Mouse (Mus musculus): Measurements from ENCODE around the gene Irf9. TPM values are rescaled to one million over a fixed set of nuclear protein-coding genes. Genes with fewer than 3 reads are reported as not detected.
A peak's percentile ranks its signal among the peaks of the same experiment; 100 is the strongest.

The Irf9 gene
- total and polyA plus RNA-seq, 3 experiments = 31.2 to 64.3 (median 39.6) TPM

DNA sequence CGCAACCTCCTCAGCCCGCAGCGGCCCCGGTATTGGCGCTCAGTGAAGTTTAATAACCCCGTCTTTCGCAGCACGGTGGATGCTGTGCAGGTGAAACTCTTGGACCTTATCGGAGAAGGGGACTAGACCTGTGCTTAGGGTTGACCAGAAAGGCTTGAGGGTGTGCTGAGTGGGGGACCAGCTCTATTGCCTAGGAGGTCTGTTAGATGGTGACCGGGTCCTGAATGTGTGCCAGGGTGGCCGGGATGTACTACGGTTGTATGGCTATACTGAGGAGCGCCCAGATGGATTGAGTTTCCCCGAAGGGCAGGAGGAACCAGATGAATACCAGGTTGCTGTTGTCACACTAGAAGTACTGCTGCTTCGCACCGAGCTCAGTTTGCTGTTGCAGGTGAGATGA lies 11.1 kb upstream of the Irf9 start:
- DNase-seq (ENCODE audit: low spot score) = no peak
- peaks cover 68% of the 10 kb centered on the region for H3K36me3 ChIP-seq (replicated peaks)

DNA sequence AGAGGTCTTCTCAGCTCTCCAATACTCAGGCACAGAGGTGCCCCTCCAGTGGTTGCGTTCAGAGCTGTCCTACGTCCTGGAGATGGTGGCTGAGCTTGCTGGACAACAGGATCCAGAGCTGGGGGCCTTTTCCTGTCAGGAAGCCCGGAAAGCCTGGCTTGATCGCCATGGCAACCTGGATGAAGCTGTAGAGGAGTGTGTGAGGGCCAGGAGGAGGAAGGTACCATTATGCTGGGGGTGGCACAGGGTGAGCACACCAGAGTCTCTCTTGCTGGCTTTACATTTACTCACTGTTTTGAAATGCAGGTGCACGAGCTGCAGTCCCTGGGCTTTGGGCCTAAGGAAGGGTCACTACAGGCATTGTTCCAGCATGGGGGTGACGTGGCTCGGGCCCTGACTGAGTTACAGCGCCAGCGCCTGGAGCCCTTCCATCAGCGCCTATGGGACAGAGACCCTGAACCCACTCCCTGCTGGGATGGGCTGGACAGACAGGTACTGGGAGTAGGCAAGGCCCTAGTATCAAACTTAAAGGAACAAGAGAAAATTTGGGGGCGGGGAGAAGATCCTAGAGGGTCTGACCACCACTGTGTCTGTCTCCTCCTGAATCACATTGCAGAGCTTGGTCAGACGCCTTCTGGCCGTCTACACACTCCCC lies 7.2 kb upstream of the Irf9 start:
- DNase-seq (ENCODE audit: low spot score) = no peak
- H3K36me3 ChIP-seq (replicated peaks) = peaks cover 77% of the 10 kb centered on the region

More for the DNA sequence above, 11.1 kb upstream of the Irf9 start:
- H3K9me3 ChIP-seq (replicated peaks) = no peaks in the 10 kb centered on the region
- H3K4me3 ChIP-seq (ENCODE audit: low read depth, low read length) = peak overlapping the region; percentile 96
- TF ChIP-seq GATA1 (IDR thresholded peaks at IDR 0.05; ENCODE audit: borderline replicate concordance, low read length) (no peak), POLR2AphosphoS5 (IDR thresholded peaks at IDR 0.05; ENCODE audit: insufficient replicate concordance, low read depth, low read length) (no peak), GATA2 (IDR thresholded peaks at IDR 0.05; ENCODE audit: borderline replicate concordance, low read depth, low read length) (no peak)
- no peak for ATAC-seq (ENCODE audit: extremely low read depth, insufficient number of reproducible peaks, low FRiP score, poor library complexity, severe bottlenecking)
- H3K4me1 ChIP-seq (ENCODE audit: insufficient read depth, low read depth, low read length) = peaks cover 58% of the 10 kb centered on the region
- H3K27me3 ChIP-seq (ENCODE audit: insufficient read depth, low read length) = no peaks in the 10 kb centered on the region

DNA sequence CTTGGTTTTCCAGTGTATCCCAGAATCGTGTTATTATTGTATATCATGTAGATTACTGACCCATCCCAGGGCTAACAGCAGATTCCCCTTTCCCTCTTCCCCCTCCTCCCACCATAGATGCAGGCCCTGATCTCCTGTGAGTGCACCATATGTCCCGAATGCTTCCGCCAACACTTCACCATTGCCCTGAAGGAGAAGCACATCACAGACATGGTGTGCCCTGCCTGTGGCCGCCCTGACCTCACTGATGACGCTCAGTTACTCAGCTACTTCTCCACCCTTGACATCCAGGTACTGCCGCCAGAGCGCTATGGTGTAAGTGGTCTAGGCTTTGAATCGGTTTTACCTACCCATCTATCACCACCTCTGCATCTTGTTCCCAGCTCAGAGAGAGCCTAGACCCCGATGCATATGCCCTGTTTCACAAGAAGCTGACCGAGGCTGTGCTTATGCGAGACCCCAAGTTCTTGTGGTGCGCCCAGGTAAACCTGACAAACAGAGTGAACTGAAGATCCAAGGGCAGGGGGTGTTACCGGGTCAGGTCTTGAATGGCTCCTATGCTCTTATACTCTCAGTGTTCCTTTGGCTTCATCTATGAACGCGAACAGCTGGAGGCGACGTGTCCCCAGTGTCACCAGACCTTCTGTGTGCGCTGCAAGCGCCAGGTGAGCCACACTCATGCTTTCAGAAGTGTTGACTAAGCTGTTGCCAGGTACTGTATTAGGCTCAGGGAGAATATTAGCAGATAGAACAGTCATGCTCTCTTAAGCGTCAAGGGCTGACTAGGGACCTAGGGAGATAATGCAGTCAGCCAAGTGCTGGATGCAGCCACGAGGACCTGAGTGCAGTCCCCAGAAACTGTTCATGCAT lies 4.6 kb upstream of the Irf9 start:
- ATAC-seq (ENCODE audit: extremely low read depth, insufficient number of reproducible peaks, low FRiP score, poor library complexity, severe bottlenecking) = no peak
- Histone ChIP-seq H3K4me1 (ENCODE audit: insufficient read depth, low read depth, low read length) (peaks cover 44% of the 10 kb centered on the region), H3K36me3 (replicated peaks) (peaks cover 96% of the 10 kb centered on the region)

More for the DNA sequence above, 7.2 kb upstream of the Irf9 start:
- TF ChIP-seq GATA1 (IDR thresholded peaks at IDR 0.05; ENCODE audit: borderline replicate concordance, low read length) = no peak
- no peak for TF ChIP-seq POLR2AphosphoS5 (IDR thresholded peaks at IDR 0.05; ENCODE audit: insufficient replicate concordance, low read depth, low read length)
- TF ChIP-seq TAL1 (conservative IDR thresholded peaks at IDR 0.05; ENCODE audit: low read depth, low read length) = no peak
- TF ChIP-seq GATA2 (IDR thresholded peaks at IDR 0.05; ENCODE audit: borderline replicate concordance, low read depth, low read length) = no peak
- no peak for TF ChIP-seq CTCF (IDR thresholded peaks at IDR 0.05; ENCODE audit: low read depth, low read length)
- H3K4me3 ChIP-seq (ENCODE audit: low read depth, low read length) = no peak overlapping the region
- no peaks in the 10 kb centered on the region for H3K27me3 ChIP-seq (ENCODE audit: insufficient read depth, low read length)
- ATAC-seq (ENCODE audit: extremely low read depth, insufficient number of reproducible peaks, low FRiP score, poor library complexity, severe bottlenecking) = no peak
- H3K9me3 ChIP-seq (replicated peaks) = no peaks in the 10 kb centered on the region
- peaks cover 38% of the 10 kb centered on the region for H3K4me1 ChIP-seq (ENCODE audit: insufficient read depth, low read depth, low read length)

DNA sequence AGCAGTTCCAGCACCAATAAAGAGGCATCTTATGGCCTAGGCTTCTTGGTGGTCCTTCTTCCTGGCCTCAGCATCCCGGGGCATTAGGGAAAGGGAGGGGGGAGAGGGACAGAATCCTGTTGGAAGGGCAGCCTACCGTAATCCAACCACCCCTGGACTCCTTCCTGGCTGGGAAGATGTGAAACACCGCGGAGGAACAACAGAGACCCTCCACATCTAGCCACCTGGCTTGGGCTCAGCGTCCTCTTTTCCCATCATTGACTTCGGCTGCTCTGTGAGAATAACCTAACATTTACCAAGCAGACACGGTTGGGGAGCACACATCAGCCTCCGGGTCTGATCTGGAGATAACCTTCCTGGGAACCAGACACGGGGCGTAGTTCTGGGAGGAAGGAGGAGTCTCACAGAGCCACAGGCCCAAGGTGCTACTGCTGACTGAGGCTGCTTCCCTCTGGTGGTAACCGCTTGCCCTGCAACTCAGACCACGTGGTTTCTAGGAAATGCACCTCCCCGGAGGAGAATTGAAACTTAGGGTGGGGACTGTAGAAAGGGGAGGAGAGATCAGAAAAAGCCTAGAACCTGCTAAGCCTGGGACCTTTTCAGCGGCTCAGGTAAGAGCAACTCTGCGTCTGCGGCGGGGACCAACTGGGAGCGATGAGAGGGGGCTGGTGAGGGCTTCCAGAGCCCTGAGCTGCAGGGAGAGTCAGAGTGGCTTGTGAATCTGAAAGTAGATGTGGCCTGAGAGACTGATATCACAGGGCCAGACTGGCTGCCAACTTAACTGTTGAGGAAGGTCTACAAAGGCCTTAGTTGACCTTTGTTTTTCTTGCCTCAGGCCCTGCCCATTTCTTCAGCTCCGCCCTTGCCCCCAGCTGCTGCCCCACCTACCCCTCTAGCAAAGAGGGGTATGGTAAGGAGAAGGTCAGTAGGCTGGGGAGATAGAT lies 534 bp downstream of the Irf9 start:
- Histone ChIP-seq H3K36me3 (replicated peaks) (peaks cover 87% of the 10 kb centered on the region), H3K4me1 (ENCODE audit: insufficient read depth, low read depth, low read length) (peaks cover 77% of the 10 kb centered on the region), H3K9me3 (replicated peaks) (no peaks in the 10 kb centered on the region), H3K4me3 (ENCODE audit: low read depth, low read length) (peak overlapping the region; percentile 71), H3K27me3 (ENCODE audit: insufficient read depth, low read length) (no peaks in the 10 kb centered on the region)
- peak; percentile 74 for DNase-seq (ENCODE audit: low spot score)
- TF ChIP-seq POLR2AphosphoS5 (IDR thresholded peaks at IDR 0.05; ENCODE audit: insufficient replicate concordance, low read depth, low read length) (no peak), GATA2 (IDR thresholded peaks at IDR 0.05; ENCODE audit: borderline replicate concordance, low read depth, low read length) (peak; percentile 95), CTCF (IDR thresholded peaks at IDR 0.05; ENCODE audit: low read depth, low read length) (peak; percentile 84)
- ATAC-seq (ENCODE audit: extremely low read depth, insufficient number of reproducible peaks, low FRiP score, poor library complexity, severe bottlenecking) = peak; percentile 90

More for the DNA sequence above, 4.6 kb upstream of the Irf9 start:
- no peaks in the 10 kb centered on the region for H3K9me3 ChIP-seq (replicated peaks)
- no peaks in the 10 kb centered on the region for H3K27me3 ChIP-seq (ENCODE audit: insufficient read depth, low read length)
- H3K4me3 ChIP-seq (ENCODE audit: low read depth, low read length) = no peak overlapping the region
- no peak for DNase-seq (ENCODE audit: low spot score)
- TF ChIP-seq TAL1 (conservative IDR thresholded peaks at IDR 0.05; ENCODE audit: low read depth, low read length) (no peak), GATA1 (IDR thresholded peaks at IDR 0.05; ENCODE audit: borderline replicate concordance, low read length) (no peak), CTCF (IDR thresholded peaks at IDR 0.05; ENCODE audit: low read depth, low read length) (no peak), POLR2AphosphoS5 (IDR thresholded peaks at IDR 0.05; ENCODE audit: insufficient replicate concordance, low read depth, low read length) (no peak), GATA2 (IDR thresholded peaks at IDR 0.05; ENCODE audit: borderline replicate concordance, low read depth, low read length) (no peak)

DNA sequence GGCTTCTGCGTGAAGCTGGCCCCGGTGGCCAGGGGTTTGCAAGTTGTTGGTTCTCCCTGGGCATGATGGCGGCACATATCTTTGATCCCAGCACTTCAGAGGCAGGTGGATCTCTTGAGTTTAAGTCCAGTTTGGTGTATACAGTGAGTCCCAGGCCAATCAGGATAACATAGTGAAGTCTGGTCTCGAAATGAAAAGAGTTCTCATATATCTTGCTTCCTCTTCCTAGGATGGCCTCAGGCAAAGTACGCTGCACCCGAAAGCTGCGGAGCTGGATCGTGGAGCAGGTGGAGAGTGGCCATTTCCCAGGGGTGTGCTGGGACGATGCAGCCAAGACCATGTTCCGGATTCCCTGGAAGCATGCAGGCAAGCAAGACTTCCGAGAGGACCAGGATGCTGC lies 1.5 kb downstream of the Irf9 start:
- Histone ChIP-seq H3K9me3 (replicated peaks) (no peaks in the 10 kb centered on the region), H3K4me1 (ENCODE audit: insufficient read depth, low read depth, low read length) (peaks cover 78% of the 10 kb centered on the region), H3K36me3 (replicated peaks) (peaks cover 87% of the 10 kb centered on the region), H3K4me3 (ENCODE audit: low read depth, low read length) (peak overlapping the region; percentile 71), H3K27me3 (ENCODE audit: insufficient read depth, low read length) (no peaks in the 10 kb centered on the region)
- DNase-seq (ENCODE audit: low spot score) (no peak), ATAC-seq (ENCODE audit: extremely low read depth, insufficient number of reproducible peaks, low FRiP score, poor library complexity, severe bottlenecking) (no peak)
- TF ChIP-seq TAL1 (conservative IDR thresholded peaks at IDR 0.05; ENCODE audit: low read depth, low read length) (no peak), POLR2AphosphoS5 (IDR thresholded peaks at IDR 0.05; ENCODE audit: insufficient replicate concordance, low read depth, low read length) (no peak), GATA2 (IDR thresholded peaks at IDR 0.05; ENCODE audit: borderline replicate concordance, low read depth, low read length) (no peak), CTCF (IDR thresholded peaks at IDR 0.05; ENCODE audit: low read depth, low read length) (no peak)

Measured in G1E (cell line).